Mouse (Mus musculus) intestine, postnatal 0 days (tissue): ENCODE data around the gene Fyb. TPM values are rescaled to one million over a fixed set of nuclear protein-coding genes. Genes with fewer than 3 reads are reported as not detected.
A peak's percentile ranks its signal among the peaks of the same experiment; 100 is the strongest.

Source experiments
- ATAC-seq: fragments of 200-750 bp; cut with Nextera tagmentation; 2 replicates; pipeline ENCODE4 v1.8.0; 2017; ENCODE audit warnings: mild to moderate bottlenecking, moderate TSS enrichment, moderate library complexity
- H3K27ac ChIP-seq: fragments of 300-500 bp; sonication (generic); 2 replicates; pipeline ENCODE4 v1.5.1; 2014; ENCODE audit warnings: mild to moderate bottlenecking, low read depth, low read length, moderate library complexity
- H3K27me3 ChIP-seq: fragments of 300-500 bp; sonication (generic); replicated peaks from 2 replicates; pipeline ENCODE4 v1.6.1; 2014; ENCODE audit warnings: low read length, mixed read lengths; ENCODE audit not compliant: control insufficient read depth, insufficient read depth
- H3K36me3 ChIP-seq: fragments of 300-500 bp; sonication (generic); 2 replicates; pipeline ENCODE4 v1.6.1; 2014; ENCODE audit warnings: mild to moderate bottlenecking, moderate library complexity; ENCODE audit not compliant: control insufficient read depth, insufficient read depth
- H3K4me1 ChIP-seq: fragments of 300-500 bp; sonication (generic); replicated peaks from 2 replicates; pipeline ENCODE4 v1.6.1; 2014; ENCODE audit warnings: antibody characterized with exemption, low read length, mixed read lengths; ENCODE audit not compliant: control insufficient read depth, insufficient read depth
- H3K4me2 ChIP-seq: fragments of 300-500 bp; sonication (generic); replicated peaks from 2 replicates; pipeline ENCODE4 v1.6.1; 2014; ENCODE audit warnings: low read depth, mild to moderate bottlenecking, moderate library complexity
- H3K4me3 ChIP-seq: fragments of 300-500 bp; sonication (generic); 2 replicates; pipeline ENCODE4 v1.5.1; 2014; ENCODE audit warnings: low read depth, low read length
- H3K9ac ChIP-seq: fragments of 300-500 bp; sonication (generic); 2 replicates; pipeline ENCODE4 v1.6.1; 2014; ENCODE audit warnings: mild to moderate bottlenecking, low read depth, low read length
- H3K9me3 ChIP-seq: fragments of 300-500 bp; sonication (generic); 2 replicates; pipeline ENCODE4 v1.6.1; 2016; ENCODE audit warnings: mixed run types; ENCODE audit not compliant: control insufficient read depth
- CTCF ChIP-seq: sonication (generic); IDR thresholded peaks from 2 replicates; pipeline ENCODE4 v1.5.1; 2016; ENCODE audit warnings: low read depth, mild to moderate bottlenecking, control low read depth, antibody characterized with exemption, moderate library complexity
- WGBS: fragments of 180-500 bp; shearing (Covaris S2); extraction: QIAGEN DNeasy Blood & Tissue Kit; methylation state at CpG from one replicate; pipeline ENCODE4 v1.1.7; 2014; 5-methylcytosine and 5-hydroxymethylcytosine counted together
- polyA plus RNA-seq: library from polyadenylated mRNA; unstranded; fragments of >200 nt; fragmentation: Nextera tagmentation; extraction: Ambion mirVana; gene quantifications from 2 replicates; pipeline ENCODE4 v1.2.1, GENCODE M21; 2015

The Fyb gene
- polyA plus RNA-seq, 1 experiment from 2014 or later = 5.4 TPM

DNA sequence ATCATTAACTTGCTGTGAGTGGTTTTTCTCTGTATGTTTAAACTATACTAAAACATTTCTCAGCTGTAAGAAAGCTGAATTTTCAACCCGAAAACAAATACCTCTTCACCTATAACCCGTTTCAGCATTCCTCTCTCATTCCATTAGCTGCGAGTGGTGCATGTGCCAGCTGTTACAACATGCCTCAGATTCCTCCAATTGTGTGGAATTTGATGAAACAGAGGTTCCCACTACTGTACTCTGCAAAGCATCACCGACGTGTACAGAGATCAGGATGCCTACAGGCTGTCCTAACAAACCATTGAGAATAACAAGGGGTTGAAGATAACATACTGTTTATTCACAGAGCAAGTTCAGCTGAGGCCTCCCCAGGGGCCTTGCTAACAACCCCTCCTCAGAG lies 143.4 kb downstream of the Fyb start:
- ATAC-seq = no peak
- Histone ChIP-seq H3K4me2 (no peak overlapping the region), H3K9ac (no peak overlapping the region), H3K36me3 (no peaks in the 10 kb centered on the region), H3K27me3 (no peaks in the 10 kb centered on the region), H3K9me3 (no peaks in the 10 kb centered on the region), H3K4me3 (no peak overlapping the region), H3K27ac (no peak overlapping the region), H3K4me1 (no peaks in the 10 kb centered on the region)
- no peak for TF ChIP-seq CTCF
- 23% methylated on average over 5 of the region's 5 CpGs for WGBS

DNA sequence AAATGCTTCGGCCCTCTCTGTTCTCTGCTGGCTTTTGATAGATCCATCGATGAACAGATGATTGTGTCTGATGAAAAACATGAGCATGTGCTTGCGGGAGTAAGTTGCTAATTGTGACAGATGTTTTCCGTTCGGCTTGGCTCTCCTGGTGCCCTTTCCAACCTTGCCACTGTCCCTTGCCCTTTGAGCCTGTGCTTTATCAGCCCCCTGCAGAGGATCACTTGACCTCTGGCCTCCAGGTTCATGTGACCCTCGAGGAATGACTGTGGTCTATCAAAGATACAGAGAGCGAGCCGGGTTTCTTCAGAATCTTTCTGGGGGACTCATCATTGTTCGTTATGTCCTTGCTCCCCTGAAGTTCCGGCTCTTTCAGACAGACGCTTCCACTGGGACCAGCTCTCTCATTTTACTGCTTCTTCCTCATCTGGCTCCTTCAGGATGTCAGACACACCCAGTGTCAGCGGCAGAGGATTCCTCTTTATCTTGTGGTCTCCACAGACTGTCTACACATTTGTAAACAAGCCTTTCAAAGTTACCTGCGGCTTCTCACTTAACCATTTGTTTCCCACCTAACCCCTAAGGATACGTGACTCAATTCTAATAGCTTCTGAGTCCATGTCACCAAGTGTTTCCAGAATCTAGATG lies 146.3 kb downstream of the Fyb start:
- TF ChIP-seq CTCF = no peak
- Histone ChIP-seq H3K36me3 (no peaks in the 10 kb centered on the region), H3K27me3 (no peaks in the 10 kb centered on the region), H3K27ac (no peak overlapping the region), H3K4me1 (no peaks in the 10 kb centered on the region), H3K9me3 (no peaks in the 10 kb centered on the region), H3K4me3 (no peak overlapping the region), H3K9ac (no peak overlapping the region), H3K4me2 (no peak overlapping the region)
- ATAC-seq = no peak
- WGBS = 28% methylated on average over 14 of the region's 14 CpGs

DNA sequence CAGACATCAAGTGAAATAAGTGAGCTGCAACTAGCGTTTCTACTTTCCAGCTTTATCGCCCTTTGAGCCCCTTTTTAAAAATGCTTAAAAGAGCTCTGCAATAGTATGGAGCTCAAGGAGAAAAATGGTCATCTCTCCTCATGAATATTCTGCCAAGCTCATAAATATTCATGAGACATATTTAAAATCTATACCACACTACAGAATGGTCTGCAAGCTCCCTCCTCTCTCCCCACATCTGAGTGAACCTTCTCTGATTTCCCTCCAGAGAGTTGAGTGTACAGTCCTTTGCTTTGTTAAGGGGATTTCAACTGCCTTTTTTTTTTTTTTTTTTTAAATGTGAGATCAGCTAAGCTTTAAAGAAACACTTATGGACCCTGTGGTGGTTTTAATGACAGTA lies 155.8 kb downstream of the Fyb start:
- Histone ChIP-seq H3K9me3 (no peaks in the 10 kb centered on the region), H3K4me2 (no peak overlapping the region), H3K36me3 (no peaks in the 10 kb centered on the region), H3K4me3 (no peak overlapping the region), H3K4me1 (no peaks in the 10 kb centered on the region), H3K27ac (no peak overlapping the region), H3K9ac (no peak overlapping the region), H3K27me3 (no peaks in the 10 kb centered on the region)
- no peak for TF ChIP-seq CTCF
- WGBS = 83% methylated on average over 2 of the region's 2 CpGs
- no peak for ATAC-seq

DNA sequence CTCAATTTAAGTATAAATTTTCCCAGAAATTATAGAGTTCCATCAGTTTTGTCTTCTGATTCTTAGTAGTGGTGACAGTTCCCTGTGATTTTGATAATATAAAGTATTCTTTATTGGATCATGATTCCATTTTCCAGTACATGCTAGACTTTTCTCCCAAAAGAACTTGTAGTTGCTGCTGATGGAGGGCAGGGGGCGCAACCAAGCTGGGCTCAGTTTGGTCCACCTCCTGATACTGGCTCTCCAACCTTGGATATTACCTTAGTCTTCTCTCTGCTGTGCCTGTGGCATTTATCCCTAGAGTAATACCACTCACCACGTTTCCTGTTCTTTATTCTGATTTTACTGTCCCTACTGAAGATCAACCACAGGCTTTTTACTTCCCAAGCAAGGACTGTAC lies 179.5 kb downstream of the Fyb start:
- TF ChIP-seq CTCF = peak; percentile 59
- H3K27ac ChIP-seq = no peak overlapping the region
- no peaks in the 10 kb centered on the region; the same call in 1 of the 2 replicates for H3K27me3 ChIP-seq
- WGBS = 64% methylated on average over 2 of the region's 2 CpGs
- no peaks in the 10 kb centered on the region for H3K4me1 ChIP-seq
- no peak for ATAC-seq
- no peak overlapping the region for H3K9ac ChIP-seq
- H3K36me3 ChIP-seq = no peaks in the 10 kb centered on the region
- no peak overlapping the region for H3K4me3 ChIP-seq
- no peak overlapping the region for H3K4me2 ChIP-seq
- H3K9me3 ChIP-seq = no peaks in the 10 kb centered on the region

DNA sequence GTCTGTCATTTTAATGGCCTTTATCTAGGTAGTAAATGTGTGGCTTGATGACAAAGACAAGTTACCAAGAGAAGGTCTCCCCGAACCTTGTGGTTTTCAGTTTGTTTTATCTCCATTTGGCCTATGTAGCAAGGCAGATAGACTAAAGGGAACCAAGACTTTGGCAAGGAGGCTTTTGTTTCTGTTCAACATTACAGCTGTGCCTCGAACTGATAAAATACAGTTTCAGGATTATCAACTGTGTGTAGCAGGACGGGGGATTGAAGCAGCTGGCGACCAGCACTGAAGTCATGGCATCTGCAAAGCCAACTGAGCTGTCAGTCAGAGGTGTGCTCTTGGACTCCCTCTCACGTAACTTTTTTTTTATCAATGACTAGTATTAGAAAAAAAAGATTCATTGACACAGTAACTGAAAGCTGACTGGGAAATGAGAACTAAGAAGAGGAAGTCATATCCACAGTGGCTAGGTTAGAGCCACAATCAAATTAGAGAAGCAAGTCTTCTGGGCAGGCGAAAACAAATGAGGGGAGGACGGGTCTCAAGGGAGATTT lies 182.8 kb downstream of the Fyb start:
- no peak overlapping the region for H3K4me3 ChIP-seq
- ATAC-seq = no peak
- no peak overlapping the region for H3K9ac ChIP-seq
- H3K36me3 ChIP-seq = no peaks in the 10 kb centered on the region
- 54% methylated on average over 7 of the region's 7 CpGs for WGBS
- H3K9me3 ChIP-seq = no peaks in the 10 kb centered on the region
- TF ChIP-seq CTCF = no peak
- no peak overlapping the region for H3K4me2 ChIP-seq
- no peaks in the 10 kb centered on the region; the same call in 1 of the 2 replicates for H3K27me3 ChIP-seq
- H3K4me1 ChIP-seq = no peaks in the 10 kb centered on the region
- H3K27ac ChIP-seq = no peak overlapping the region

DNA sequence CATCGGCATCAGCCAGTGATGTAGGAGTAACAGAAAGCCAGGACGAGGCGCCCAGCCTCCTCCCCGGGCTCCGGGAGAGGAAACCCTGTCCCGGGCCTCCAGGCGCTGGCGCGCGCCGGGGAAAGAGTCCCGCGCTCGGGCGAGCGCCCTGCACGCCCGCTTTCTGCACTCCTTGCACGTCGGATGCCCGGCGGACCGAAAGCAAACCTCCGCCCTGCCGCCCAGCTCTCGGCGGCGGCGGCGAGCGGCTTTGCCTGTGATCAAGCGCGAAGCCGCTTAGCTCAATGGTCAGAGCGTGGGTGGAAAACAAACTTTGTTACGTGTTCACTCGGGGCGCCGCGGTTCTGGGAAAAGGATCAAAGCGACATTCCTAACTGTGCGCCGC lies 184.9 kb downstream of the Fyb start:
- H3K4me3 ChIP-seq = peak overlapping the region; percentile 95
- TF ChIP-seq CTCF = no peak
- under 1% methylated on average over 43 of the region's 43 CpGs for WGBS
- no peaks in the 10 kb centered on the region; the same call in 1 of the 2 replicates for H3K27me3 ChIP-seq
- H3K9ac ChIP-seq = peak overlapping the region; percentile 99
- H3K36me3 ChIP-seq = no peaks in the 10 kb centered on the region
- H3K27ac ChIP-seq = peak overlapping the region; percentile 93
- ATAC-seq = peak; percentile 71
- no peaks in the 10 kb centered on the region for H3K4me1 ChIP-seq
- no peaks in the 10 kb centered on the region for H3K9me3 ChIP-seq
- H3K4me2 ChIP-seq = peak overlapping the region; percentile 91
